Mouse (Mus musculus): Measurements from ENCODE around the gene 4931422A03Rik.
"Not testable (repeated sequence)": the region's sequence is repeated elsewhere in the genome, so short reads cannot be mapped to it uniquely, and the experiment has no call there.

Gene 4931422A03Rik

DNA sequence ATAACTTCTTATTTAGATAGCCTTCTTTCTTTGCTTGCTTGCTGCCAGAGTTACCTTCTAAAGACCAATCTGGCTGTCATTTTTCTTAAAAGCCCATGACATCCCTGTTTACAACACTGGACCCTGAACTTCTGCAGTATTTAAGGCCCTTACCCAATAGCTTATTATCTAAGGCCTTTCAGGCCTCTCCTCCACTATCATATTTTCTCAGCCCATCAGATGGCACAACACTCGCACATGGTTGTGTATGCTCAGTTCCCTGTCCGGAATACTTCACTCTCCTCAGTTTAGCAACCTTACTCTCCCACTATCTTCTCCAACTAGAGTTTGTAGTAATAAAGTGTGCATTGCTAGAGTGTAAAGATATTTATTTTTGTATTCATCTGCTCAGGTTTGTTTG lies 913 bp upstream of the 4931422A03Rik start:
- ATAC-seq (ENCODE audit: insufficient number of reproducible peaks, low FRiP score, low TSS enrichment): no peak

DNA sequence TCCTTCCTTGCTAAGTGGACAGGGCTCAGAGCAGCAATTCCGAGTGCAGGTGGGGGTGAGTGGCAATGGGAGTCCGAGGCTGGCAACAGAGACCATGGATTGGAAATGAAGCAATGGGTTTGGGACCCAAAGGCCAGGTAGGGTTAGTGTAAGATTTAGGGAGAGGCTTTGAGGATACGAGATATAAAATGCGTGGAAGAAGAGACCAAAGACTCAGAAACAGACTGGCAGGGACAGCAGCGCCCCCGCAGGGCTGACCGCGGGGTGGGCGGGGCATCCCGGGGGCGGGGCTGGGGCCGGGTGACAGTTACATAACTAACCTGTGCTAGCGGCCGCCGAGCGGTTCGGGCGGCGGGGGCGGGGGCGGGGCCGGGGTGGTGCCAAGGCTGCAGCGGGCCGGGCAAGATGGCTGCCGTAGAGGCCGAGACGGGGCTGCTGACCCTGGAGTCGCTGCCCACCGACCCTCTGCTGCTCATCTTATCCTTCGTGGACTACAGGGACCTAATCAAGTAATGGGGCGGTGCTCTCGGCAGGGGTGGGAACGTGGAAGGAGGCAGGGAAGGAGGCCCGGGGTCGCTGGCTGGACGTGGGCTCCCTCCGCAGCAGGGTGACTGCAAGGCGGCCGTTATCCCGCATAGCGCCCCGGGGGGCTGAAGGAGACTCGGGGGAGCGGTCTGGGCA lies 563 bp downstream of the 4931422A03Rik start, which contains the start of gene Fbxo3:
Fbxo3 (plus strand) TSS at position 264 of the 681 bp plus-strand sequence.
- peak; percentile 81 for ATAC-seq (ENCODE audit: insufficient number of reproducible peaks, low FRiP score, low TSS enrichment)

DNA sequence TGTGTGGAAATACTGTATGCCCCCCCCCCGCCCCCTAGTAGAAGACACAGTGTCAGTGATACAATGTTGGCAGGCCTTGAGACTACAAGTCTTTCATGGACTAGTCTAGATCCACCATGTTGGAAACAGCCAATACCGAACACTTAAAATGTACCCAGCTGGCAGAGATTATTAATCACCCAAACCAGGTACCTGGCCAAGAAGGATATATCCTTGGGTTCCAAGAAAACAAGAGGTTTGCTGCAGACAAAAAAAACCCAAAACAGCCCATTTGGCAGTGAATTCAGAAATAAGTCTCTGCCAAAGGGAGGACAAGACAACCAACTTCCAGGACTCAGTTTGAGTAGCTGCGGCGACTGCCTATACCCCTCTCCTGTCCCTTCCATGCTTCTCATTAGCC lies 3.5 kb downstream of the 4931422A03Rik start:
- ATAC-seq (ENCODE audit: insufficient number of reproducible peaks, low FRiP score, low TSS enrichment): no peak

DNA sequence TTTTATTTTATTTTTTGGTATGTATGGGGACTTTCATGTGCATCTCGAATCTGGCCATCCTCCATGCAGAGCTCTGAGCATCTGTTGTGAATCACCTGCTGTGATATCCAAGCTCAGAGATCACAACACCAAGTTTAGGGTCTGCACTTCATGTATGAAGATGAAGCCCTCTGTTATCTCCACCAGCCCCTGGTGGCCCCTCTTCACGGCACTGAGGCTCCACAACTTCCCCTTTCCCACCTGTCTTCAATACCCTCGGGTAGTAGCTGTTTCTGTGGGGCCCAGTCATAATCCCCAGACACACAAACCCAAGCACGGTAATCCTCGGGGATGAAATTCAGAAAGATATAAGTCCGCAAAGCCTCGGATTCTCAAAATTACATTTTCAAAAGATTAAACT lies 5.1 kb downstream of the 4931422A03Rik start:
- ATAC-seq (ENCODE audit: insufficient number of reproducible peaks, low FRiP score, low TSS enrichment): no peak

DNA sequence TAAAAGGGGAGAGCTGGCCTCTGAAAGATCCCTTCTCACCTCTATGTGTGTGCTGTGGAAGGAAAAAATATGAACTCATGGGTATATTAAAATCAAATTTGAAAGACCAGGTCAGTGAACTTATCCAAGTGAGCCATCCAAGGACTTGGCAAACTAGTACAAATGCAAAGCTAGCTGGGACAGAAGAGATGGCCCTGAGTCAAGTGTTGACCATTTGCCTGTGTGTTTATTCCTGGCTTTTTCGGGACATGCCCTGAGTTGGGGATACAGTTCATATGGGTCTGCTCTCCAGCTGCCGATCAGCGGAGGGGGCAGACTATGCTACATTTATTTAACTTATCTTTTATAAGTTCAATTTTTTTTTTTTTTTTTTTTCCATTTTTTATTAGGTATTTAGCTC lies 19.3 kb downstream of the 4931422A03Rik start:
- not testable (repeated sequence) for ATAC-seq (ENCODE audit: insufficient number of reproducible peaks, low FRiP score, low TSS enrichment)

DNA sequence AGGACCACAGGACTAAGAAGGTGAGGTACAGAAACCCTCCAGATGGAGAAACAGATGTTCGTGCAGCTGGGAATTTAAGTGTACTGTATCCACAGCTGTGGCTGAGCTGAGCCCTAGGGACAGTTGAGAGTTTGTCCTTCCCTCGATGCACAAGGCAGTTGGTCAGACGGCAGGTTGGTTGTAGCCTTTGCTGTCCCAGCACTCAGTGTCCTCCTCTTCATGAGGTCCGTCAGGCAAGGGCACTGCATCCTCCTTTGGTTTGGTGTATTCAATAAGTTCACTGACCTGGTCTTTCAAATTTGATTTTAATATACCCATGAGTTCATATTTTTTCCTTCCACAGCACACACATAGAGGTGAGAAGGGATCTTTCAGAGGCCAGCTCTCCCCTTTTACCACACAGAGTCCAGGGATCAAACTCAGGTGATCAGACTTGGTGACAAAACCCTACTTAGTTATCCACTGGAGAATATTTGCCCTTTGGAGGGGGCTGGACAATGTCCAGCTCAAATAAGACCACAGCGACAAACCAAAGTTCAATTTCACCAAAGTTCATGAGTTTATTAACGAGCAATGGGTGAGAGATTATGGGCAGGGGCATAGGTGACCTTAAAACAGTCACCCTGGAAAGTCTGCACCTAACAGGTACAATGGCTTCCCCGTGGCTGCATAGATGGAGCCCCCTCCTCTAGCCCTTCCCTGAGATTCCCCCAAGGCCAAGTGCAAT lies 20.2 kb downstream of the 4931422A03Rik start:
- ATAC-seq (ENCODE audit: insufficient number of reproducible peaks, low FRiP score, low TSS enrichment): no peak

DNA sequence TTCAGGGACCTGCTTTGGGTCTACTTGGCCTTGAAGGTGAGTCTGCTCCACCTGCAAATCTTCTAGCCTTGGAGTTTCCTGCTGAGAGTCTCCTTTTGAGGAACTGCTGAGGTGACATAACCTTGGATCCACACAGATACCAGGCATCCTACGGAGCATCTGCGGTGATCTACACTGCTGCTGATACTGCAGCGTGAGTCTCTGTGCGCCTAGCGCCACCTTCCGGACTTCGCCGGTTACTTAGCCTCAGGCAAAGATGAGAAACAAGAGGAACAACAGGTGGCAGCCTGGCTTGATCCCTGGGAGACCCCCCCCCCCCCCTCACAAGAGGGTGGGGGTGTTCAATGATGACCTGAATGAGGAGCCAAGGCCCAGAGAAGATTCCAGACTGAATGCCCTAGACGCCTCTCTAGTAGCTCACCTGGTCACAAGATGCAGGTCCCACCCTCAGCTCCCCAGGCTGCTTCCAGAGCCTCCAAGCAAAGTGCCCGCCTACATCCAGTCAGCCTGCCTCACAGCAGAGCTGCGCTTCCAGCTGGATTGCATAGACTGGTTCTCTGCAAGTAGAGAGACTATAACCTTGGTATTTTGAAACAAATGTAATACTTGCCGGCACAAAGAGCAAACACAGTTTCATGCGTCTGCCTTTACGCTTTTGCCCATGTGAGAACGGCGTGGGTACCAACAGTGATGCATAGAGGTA lies 25.3 kb downstream of the 4931422A03Rik start:
- ATAC-seq (ENCODE audit: insufficient number of reproducible peaks, low FRiP score, low TSS enrichment): peak; percentile 68; the same call in 1 of the 2 replicates

DNA sequence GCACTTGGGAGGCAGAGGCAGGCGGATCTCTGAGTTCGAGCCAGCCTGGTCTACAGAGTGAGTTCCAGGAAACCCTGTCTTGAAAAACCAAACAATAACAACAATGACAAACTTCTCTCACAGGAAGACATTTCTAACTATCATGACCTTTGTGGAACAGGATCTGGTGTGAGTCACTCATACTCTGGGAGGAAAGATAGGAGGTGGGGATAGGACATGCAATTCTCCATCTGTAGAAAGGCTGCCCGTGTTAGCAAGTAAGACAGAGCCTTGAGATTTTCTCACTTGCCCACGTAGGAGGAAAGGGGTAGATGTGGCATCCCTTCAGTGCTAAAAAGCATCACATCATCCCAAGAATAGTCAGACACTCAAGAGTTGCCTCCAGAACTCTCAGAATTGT lies 26.3 kb downstream of the 4931422A03Rik start:
- no peak for ATAC-seq (ENCODE audit: insufficient number of reproducible peaks, low FRiP score, low TSS enrichment)

DNA sequence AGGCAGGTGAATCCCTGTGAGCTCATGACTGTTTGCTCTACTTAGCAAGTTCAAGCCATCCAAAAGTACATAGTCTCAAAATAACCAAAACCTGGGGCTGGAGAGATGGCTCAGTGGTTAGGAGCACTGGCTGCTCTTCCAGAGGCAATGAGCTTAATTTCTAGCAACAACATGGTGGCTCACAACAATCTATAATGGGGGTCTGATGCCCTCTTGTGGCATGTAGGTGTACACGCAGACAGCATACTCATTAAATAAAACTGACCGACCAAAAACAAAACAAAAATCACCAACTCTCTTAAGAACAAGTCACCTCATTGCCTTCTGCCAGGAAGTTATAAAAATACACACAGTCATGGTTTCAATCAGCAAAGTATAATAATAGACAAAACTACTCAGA lies 27.1 kb downstream of the 4931422A03Rik start:
- ATAC-seq (ENCODE audit: insufficient number of reproducible peaks, low FRiP score, low TSS enrichment): no peak

DNA sequence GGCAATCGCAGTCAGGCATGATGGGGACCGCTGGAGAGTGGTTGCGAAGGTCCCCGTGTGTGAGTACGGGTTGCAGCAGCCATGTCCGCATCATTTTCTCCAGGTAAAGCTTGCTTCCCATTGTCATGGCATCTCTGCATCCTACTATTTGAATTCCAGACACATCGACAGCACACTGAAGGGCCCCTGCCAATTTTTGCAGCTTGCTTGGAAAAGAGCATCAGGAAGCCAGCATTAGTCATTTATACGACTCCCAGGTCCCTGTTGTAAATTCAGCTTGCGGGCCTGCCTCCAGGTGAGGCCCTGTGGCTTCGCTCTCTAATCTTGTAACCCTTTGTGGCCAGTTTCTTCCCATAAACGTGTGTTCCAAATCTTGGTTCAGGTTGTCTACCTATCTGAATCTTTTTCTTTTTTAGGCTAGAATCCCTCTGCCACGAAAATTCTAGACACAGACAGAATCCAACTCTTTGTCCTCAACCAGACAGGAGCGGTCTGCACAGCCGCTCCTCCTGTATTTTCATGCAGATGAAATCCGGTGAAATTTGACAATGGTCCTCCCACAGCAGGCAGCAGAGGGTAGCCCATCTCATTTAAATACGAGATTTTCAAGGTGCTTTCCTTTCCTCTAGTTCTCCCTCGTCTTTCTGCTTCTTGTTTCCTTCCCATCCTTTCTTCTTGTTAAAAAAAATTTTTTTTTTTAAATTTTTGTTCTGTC lies 35.4 kb downstream of the 4931422A03Rik start:
- ATAC-seq (ENCODE audit: insufficient number of reproducible peaks, low FRiP score, low TSS enrichment): no peak

DNA sequence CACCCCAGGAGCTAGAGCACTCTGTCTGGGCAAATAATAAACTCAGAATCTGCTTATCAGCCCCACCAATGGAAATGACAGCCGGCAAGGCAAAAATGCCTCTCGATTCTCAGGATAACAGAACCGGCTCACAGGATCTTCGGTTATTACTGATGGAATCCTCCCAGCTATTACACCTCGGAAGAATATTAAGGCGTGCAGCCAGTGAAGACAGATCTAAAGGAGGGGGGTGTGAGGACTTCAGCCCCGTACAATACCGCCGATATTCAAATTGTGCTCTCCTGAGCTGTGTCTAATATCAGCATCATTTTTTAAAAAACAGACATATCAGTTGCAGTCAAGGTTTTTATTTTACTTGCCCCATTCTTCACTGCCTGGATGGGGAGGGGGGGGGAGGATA lies 36.0 kb downstream of the 4931422A03Rik start:
- no peak for ATAC-seq (ENCODE audit: insufficient number of reproducible peaks, low FRiP score, low TSS enrichment)

DNA sequence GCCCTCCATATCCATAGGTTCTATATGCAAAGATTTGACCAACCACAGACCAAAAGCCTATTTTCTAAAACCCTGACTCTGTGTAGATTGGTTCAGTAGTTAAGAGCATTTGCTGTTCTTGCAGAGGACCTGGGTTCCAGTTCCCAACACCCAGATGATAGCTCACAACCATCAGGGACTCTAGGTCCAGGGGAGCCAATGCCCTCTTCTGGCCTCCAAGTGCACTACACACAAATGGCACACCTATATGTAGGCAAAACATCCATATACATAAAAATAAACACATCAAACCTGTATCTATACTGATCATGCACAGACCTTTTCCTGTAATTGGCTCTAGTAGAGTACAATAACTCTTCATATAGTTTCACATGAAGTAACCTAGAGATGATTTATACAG lies 36.9 kb downstream of the 4931422A03Rik start:
- ATAC-seq (ENCODE audit: insufficient number of reproducible peaks, low FRiP score, low TSS enrichment): no peak

DNA sequence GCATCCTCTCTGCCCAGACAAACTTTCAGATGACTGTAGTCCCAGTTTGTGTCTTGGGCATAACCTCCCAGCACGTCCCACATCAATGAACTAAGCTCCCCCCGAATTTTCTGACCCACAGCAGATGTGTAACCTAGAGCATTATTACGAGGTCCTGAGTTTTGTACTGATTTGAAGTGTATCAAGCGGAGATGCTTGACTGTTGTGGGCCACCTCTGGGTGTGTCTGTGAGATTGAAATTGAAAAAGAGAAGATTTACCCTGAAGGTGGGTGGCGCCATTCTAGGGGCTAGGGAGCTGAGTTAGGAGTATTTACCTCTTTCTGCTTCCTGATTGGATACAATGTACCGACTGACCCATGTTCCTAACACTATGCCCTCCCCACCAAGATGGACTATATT lies 38.4 kb downstream of the 4931422A03Rik start:
- no peak for ATAC-seq (ENCODE audit: insufficient number of reproducible peaks, low FRiP score, low TSS enrichment)

DNA sequence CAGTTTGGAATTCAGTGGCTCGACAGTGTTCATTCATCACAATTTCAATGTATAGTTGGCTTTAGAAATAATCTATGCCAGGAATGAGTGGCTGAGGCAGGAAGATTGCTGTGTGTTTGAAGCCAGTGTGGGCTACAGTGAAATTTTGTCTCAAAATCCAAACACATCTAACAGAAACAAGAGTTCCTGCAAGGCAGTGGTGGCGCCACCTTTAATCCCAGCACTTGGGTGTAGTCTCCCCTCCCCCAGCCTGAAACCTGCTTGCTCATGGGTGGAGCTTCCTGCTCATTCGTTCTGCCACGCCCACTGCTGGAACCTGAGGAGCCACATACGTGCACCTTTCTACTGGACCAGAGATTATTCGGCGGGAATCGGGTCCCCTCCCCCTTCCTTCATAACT lies 40.6 kb downstream of the 4931422A03Rik start:
- not testable (repeated sequence) for ATAC-seq (ENCODE audit: insufficient number of reproducible peaks, low FRiP score, low TSS enrichment)

DNA sequence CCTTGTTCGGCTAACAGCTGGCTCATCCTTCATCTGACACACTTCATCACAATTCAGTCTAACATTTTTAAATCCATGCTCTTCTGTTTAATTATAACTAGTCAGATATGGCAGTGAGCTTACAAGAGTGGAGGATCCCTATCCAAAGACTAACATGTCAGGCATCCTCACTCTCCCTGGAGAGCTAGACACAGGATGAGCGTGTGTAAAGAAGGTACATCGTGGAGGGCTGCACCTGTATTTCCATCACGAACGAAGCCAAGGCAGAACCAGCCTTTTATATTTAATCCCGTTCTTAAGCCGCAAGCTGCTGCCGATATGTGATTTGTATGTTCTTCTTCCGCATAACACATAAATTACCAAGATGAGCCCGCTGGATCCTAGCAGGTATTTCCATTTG lies 45.0 kb downstream of the 4931422A03Rik start:
- no peak for ATAC-seq (ENCODE audit: insufficient number of reproducible peaks, low FRiP score, low TSS enrichment)

DNA sequence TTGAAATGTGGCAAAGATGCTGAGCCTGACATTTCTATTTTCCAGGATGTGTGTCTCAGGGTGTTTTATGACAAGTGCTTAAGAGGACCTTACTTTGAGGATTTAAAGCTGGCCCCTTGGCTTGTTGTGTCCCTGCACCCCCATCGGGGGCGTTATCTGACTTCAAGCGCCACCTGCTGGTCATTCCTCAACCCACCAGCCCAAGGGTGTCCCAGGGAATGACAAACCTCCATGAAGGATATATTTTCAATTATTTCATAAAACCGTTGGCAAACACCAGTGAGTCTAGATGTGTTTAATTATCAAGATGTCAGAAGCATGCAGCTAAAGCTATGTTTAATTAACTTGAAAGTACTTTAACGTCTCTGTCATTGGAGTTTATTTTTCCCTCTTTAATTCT lies 45.9 kb downstream of the 4931422A03Rik start:
- ATAC-seq (ENCODE audit: insufficient number of reproducible peaks, low FRiP score, low TSS enrichment): no peak

DNA sequence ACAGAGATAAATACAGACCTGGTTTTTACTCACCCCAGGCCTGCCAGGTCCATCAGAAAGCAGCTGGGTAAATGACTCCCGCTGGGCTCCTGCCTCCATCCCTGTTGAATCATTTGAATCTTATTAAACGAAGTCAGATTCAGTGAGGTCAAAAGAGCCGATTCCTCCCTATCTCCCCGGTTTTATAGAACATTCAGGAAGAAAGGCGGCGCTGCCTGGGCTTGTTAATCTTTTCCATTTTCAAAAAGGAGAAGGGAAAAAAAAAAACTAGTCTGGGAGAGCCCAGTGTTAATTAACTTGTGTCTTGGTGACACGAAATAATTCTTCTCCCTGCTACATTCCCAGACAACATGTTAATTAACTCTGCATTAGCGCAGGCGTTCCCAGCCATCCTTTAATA lies 50.4 kb downstream of the 4931422A03Rik start:
- no peak for ATAC-seq (ENCODE audit: insufficient number of reproducible peaks, low FRiP score, low TSS enrichment)

DNA sequence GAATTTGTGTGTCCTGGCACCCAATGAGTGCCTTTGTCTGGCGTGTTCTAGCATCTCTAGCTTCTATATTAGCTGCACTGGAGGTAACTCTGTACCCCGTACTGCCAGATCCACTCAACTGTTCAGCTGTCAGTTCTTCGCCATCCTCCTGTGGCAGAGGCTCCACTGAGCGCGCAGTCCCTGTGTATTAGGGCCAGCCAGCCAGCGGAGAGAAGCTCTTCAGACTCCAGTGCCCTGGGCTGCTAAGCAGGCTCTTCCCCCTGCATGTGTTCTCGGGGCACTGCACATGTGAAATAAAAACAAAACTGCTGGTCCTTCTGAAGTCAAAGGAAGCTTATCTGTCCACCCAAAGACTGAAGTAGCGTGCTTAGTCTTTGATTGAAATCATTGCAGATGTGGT lies 50.9 kb downstream of the 4931422A03Rik start:
- ATAC-seq (ENCODE audit: insufficient number of reproducible peaks, low FRiP score, low TSS enrichment): no peak

DNA sequence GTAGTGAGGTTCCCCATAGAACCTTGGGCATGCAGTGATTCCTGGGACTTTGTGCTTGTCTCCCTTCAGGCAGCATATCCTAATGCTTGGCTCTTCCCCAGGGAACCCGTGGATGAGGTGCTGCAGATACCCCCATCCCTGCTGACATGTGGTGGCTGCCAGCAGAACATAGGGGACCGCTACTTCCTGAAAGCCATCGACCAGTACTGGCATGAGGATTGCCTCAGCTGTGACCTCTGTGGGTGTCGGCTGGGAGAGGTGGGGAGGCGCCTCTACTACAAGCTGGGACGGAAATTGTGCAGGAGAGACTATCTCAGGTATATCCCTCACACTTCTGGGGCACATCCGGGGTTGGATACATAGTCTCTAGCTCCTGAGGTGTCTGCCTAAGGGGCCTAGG lies 52.3 kb downstream of the 4931422A03Rik start:
- no peak for ATAC-seq (ENCODE audit: insufficient number of reproducible peaks, low FRiP score, low TSS enrichment)

DNA sequence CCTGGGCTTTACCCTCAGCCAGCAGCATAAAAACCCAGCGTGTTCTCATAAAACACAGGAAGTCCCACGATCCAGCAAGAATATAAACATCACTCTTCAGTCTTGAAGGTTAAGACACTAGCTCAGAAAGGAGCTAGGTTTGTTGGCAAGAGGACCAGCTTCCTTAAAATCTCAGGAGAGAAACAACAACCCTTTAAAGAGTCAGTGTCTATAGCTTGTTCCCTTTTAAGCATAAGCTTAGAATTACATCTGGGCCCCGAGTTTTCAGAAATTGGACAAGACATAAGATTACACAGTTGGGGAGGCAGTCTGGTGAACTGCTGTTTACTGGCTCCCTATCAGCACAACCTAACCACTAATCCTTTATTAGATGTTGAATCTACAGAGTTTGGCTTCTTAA lies 56.3 kb downstream of the 4931422A03Rik start:
- ATAC-seq (ENCODE audit: insufficient number of reproducible peaks, low FRiP score, low TSS enrichment): no peak

All from cerebellum, adult (tissue).